Mouse (Mus musculus): Measurements from ENCODE around the gene Clcnka.

GRCm38 (mm10) chr4:141394751-141395150 lies 3.8 kb downstream of the Clcnka start:
- TF ChIP-seq CTCF (IDR thresholded peaks at IDR 0.05; ENCODE audit: extremely low read depth, insufficient read length, insufficient replicate concordance, low read depth, low read length) (no peak), POLR2A (IDR thresholded peaks at IDR 0.05; ENCODE audit: low read depth, low read length) (no peak)
